Comparison of ENCODE assay signal across 19 mouse cellular contexts in the genomic region with DNA sequence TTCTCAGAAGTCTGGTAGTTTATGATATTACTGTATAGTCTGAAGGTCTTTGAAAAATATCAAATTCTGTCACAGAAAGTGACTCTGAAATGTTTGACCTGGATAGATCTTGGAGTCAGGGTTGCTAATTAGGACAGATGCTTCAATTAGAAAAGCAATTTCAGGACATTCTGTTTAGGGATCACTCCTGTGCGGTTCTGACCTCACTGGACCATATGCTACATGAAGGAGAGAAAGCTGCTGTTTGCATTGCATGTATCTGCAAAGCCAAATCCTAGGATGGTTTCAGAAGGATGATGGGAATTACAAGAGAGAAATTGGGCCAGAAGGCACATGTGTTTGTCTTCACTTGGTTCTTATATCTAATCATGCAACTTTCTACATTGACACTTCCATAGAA.
"Had no signal": no experiment of that assay in that cellular context is flagged by ENCODE, and none has a peak within 500 bp of the region (broad histone marks: within the 10 kb centered on the region; RNA-seq: fewer than 3 reads in every experiment).

No protein-coding gene starts in this region.

- H3K4me1 ChIP-seq: lung, embryonic 15.5 days; midbrain, embryonic 10.5 days; midbrain, embryonic 12.5 days; neural tube, embryonic 13.5 days; neural tube, embryonic 15.5 days had no signal

- H3K27me3 ChIP-seq: lung, embryonic 15.5 days; midbrain, embryonic 12.5 days; neural tube, embryonic 13.5 days; neural tube, embryonic 15.5 days had no signal

- H3K4me2 ChIP-seq: lung, embryonic 15.5 days; midbrain, embryonic 12.5 days; neural tube, embryonic 13.5 days; neural tube, embryonic 15.5 days had no signal

- DNase-seq: lung, adult 2 months; lung, postnatal 10 days; lung, postnatal 4 days; midbrain, embryonic 14.5 days; retina, postnatal 1 day; right cerebral cortex, adult 18-20 months; right cerebral cortex, postnatal 25 days; right cerebral cortex, postnatal 4 days; spleen, adult 18-20 months; thymus, adult 18-20 months; thymus, postnatal 14 days; thymus, postnatal 36 days had no signal

- H3K27ac ChIP-seq: lung, embryonic 15.5 days; midbrain, embryonic 10.5 days; midbrain, embryonic 12.5 days; neural tube, embryonic 13.5 days; neural tube, embryonic 15.5 days had no signal

- H3K9me3 ChIP-seq: lung, embryonic 15.5 days; midbrain, embryonic 10.5 days; midbrain, embryonic 12.5 days; neural tube, embryonic 13.5 days; neural tube, embryonic 15.5 days had no signal

- H3K36me3 ChIP-seq: lung, embryonic 15.5 days; midbrain, embryonic 10.5 days; midbrain, embryonic 12.5 days; neural tube, embryonic 13.5 days; neural tube, embryonic 15.5 days had no signal

- H3K9ac ChIP-seq: lung, embryonic 15.5 days; midbrain, embryonic 12.5 days; neural tube, embryonic 13.5 days; neural tube, embryonic 15.5 days had no signal

- ATAC-seq: midbrain, embryonic 16.5 days had no signal

- H3K4me3 ChIP-seq: lung, embryonic 15.5 days; midbrain, embryonic 10.5 days; midbrain, embryonic 12.5 days; myocyte; neural tube, embryonic 13.5 days; neural tube, embryonic 15.5 days had no signal
